Mouse (Mus musculus) G1E (cell line): ENCODE measurements around the gene 9930022D16Rik.

Experiments
- CTCF ChIP-seq: IDR thresholded peaks from 2 replicates; pipeline ENCODE4 v1.5.1; 2012; ENCODE audit warnings: low read depth, low read length, inconsistent platforms, mixed read lengths
- GATA1 ChIP-seq: IDR thresholded peaks from 2 replicates; pipeline ENCODE4 v1.6.1; 2012; ENCODE audit warnings: borderline replicate concordance, low read length, inconsistent platforms, mixed read lengths
- TAL1 ChIP-seq: conservative IDR thresholded peaks from 2 replicates; pipeline ENCODE4 v1.6.1; 2012; ENCODE audit warnings: low read depth, low read length, inconsistent platforms, mixed read lengths

DNA sequence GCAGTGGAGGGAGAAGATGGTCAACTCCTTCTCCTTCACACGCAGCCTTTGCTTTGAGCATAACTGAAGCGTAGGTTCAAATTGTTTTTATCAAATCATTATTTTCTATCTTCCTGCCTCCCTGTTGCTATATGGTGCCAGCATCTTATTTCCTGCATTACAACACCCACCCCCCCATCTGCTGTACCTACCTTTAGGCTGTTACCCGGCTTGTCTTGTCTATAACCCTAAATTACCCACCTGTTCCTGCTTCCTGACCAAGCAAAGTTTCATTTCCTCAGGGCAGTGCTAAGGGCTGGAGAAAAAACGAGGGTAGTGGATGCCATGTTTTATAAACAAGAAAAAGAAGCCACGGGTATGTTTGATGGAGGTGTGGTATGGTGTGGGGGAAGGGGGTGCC, 7.5 kb downstream of the 9930022D16Rik start:
- no peak for TF ChIP-seq CTCF
- no peak for TF ChIP-seq GATA1
- TF ChIP-seq TAL1, result no peak
